12 mouse cellular contexts compared by ENCODE assay signal in genomic region chr12:107047059-107047531, GRCm38 (mm10).
DNase-seq lines count a peak whose midpoint lies in the region; ATAC-seq and TF ChIP-seq lines count a peak whose summit lies in the region.
"Had no signal": no experiment of that assay in that cellular context is flagged by ENCODE, and none has a peak within 500 bp of the region (broad histone marks: within the 10 kb centered on the region; RNA-seq: fewer than 3 reads in every experiment).

No protein-coding gene starts in this region.

- H3K9me3 ChIP-seq in kidney, postnatal 0 days (replicated peaks; ENCODE audit: low read length) = no peaks in the 10 kb centered on the region
- H3K9me3 ChIP-seq in forebrain, embryonic 16.5 days (ENCODE audit: control insufficient read depth, low read length) = no peaks in the 10 kb centered on the region
- H3K9me3 ChIP-seq: liver, embryonic 13.5 days; neural tube, embryonic 12.5 days had no signal

- no peak overlapping the region for H3K27ac ChIP-seq in kidney, postnatal 0 days
- no peak overlapping the region for H3K27ac ChIP-seq in forebrain, embryonic 16.5 days (ENCODE audit: low read length)
- H3K27ac ChIP-seq in small intestine, adult 2 months (ENCODE audit: insufficient read depth, low read depth, low read length) = peak overlapping the region; percentile 31; the same call in 1 of the 2 replicates
- H3K27ac ChIP-seq: gastrocnemius, adult 2 months; liver, embryonic 13.5 days; neural tube, embryonic 12.5 days had no signal

- H3K36me3 ChIP-seq in kidney, postnatal 0 days (ENCODE audit: insufficient read depth, low read length) = no peaks in the 10 kb centered on the region
- no peaks in the 10 kb centered on the region for H3K36me3 ChIP-seq in forebrain, embryonic 16.5 days (ENCODE audit: control insufficient read depth, insufficient read depth)
- H3K36me3 ChIP-seq in small intestine, adult 2 months (ENCODE audit: control insufficient read depth, insufficient read depth, low read length) = no peaks in the 10 kb centered on the region
- H3K36me3 ChIP-seq: liver, embryonic 13.5 days; neural tube, embryonic 12.5 days had no signal

- H3K27me3 ChIP-seq in kidney, postnatal 0 days (ENCODE audit: insufficient read depth, low read length) = no peaks in the 10 kb centered on the region
- no peaks in the 10 kb centered on the region for H3K27me3 ChIP-seq in forebrain, embryonic 16.5 days (replicated peaks; ENCODE audit: control insufficient read depth, insufficient read depth, low read length)
- no peaks in the 10 kb centered on the region for H3K27me3 ChIP-seq in small intestine, adult 2 months (ENCODE audit: control insufficient read depth, insufficient read depth, low read length)
- H3K27me3 ChIP-seq: liver, embryonic 13.5 days; neural tube, embryonic 12.5 days had no signal

- ATAC-seq in kidney, postnatal 0 days (replicated peaks; ENCODE audit: low FRiP score, low read depth) = no peak
- ATAC-seq in forebrain, embryonic 16.5 days = no peak

- TF ChIP-seq POLR2A in small intestine, adult 2 months (IDR thresholded peaks at IDR 0.05; ENCODE audit: low read depth, low read length) = no peak

- no peaks in the 10 kb centered on the region for H3K4me1 ChIP-seq in kidney, postnatal 0 days (replicated peaks; ENCODE audit: insufficient read depth, low read length)
- H3K4me1 ChIP-seq in forebrain, embryonic 16.5 days (replicated peaks; ENCODE audit: control insufficient read depth, insufficient read depth, low read length) = peaks cover 6% of the 10 kb centered on the region
- no peaks in the 10 kb centered on the region for H3K4me1 ChIP-seq in small intestine, adult 2 months (ENCODE audit: control insufficient read depth, insufficient read depth, insufficient read length, low read length)
- H3K4me1 ChIP-seq: liver, embryonic 13.5 days; neural tube, embryonic 12.5 days had no signal

- DNase-seq in kidney, postnatal 0 days (ENCODE audit: low spot score) = peak; percentile 10
- DNase-seq in kidney, postnatal 10 days = no peak
- peak; percentile 39 for DNase-seq in ZHBTc4 (ENCODE audit: low read depth, low spot score)
- no peak for DNase-seq in lung, postnatal 10 days
- no peak for DNase-seq in heart, adult 9 months (ENCODE audit: low spot score in 2 of 2)
- DNase-seq in urinary bladder, postnatal 36 days (ENCODE audit: low spot score in 2 of 2) = no peak
- DNase-seq: gastrocnemius, adult 2 months; kidney, postnatal 14 days; liver, embryonic 13.5 days had no signal

- WGBS in kidney, postnatal 0 days = 58% methylated on average over 13 of the region's 13 CpGs
- WGBS in forebrain, embryonic 16.5 days = 51% methylated on average over 13 of the region's 13 CpGs
- 69% methylated on average over 13 of the region's 13 CpGs for WGBS in small intestine, adult 2 months

- peak overlapping the region; percentile 18; the same call in 1 of the 2 replicates for H3K4me2 ChIP-seq in kidney, postnatal 0 days (ENCODE audit: low read length)
- peak overlapping the region; percentile 22; the same call in 1 of the 2 replicates for H3K4me2 ChIP-seq in forebrain, embryonic 16.5 days (ENCODE audit: low read length)
- H3K4me2 ChIP-seq: liver, embryonic 13.5 days; neural tube, embryonic 12.5 days had no signal

- TF ChIP-seq CTCF in kidney, postnatal 0 days (IDR thresholded peaks at IDR 0.05; ENCODE audit: low read depth) = no peak
- TF ChIP-seq CTCF in small intestine, adult 2 months (IDR thresholded peaks at IDR 0.05; ENCODE audit: extremely low read depth, insufficient read length, insufficient replicate concordance, low read depth, low read length) = no peak

- H3K9ac ChIP-seq in kidney, postnatal 0 days (ENCODE audit: low read depth, low read length) = no peak overlapping the region
- H3K9ac ChIP-seq in forebrain, embryonic 16.5 days (replicated peaks; ENCODE audit: low read depth, low read length) = no peak overlapping the region
- H3K9ac ChIP-seq: liver, embryonic 13.5 days; neural tube, embryonic 12.5 days had no signal

- H3K4me3 ChIP-seq in kidney, postnatal 0 days (replicated peaks; ENCODE audit: low read depth, low read length) = no peak overlapping the region
- no peak overlapping the region for H3K4me3 ChIP-seq in forebrain, embryonic 16.5 days (replicated peaks; ENCODE audit: low read length)
- H3K4me3 ChIP-seq in small intestine, adult 2 months (ENCODE audit: low read depth, low read length) = peak overlapping the region; percentile 2; the same call in 1 of the 2 replicates
- H3K4me3 ChIP-seq: gastrocnemius, adult 2 months; liver, embryonic 13.5 days; neural tube, embryonic 12.5 days had no signal

Comparison
In these comparisons a context has a peak if more than half of its experiments do, and no peak if none do; other contexts are left out.
1. DNase-seq: peak in kidney, postnatal 0 days (single experiment) and ZHBTc4 (single experiment); none in kidney, postnatal 10 days (single experiment), lung, postnatal 10 days (single experiment), heart, adult 9 months (0 of 2) and urinary bladder, postnatal 36 days (0 of 2).